Mouse (Mus musculus) central nervous system, embryonic 18 days (tissue): Measurements from ENCODE around the gene Nwd1. TPM values are rescaled to one million over a fixed set of nuclear protein-coding genes. Genes with fewer than 3 reads are reported as not detected.

Experiments
- polyA plus RNA-seq: library from polyadenylated mRNA; depleted of rRNA; stranded (reverse); fragments of >200 nt; gene quantifications from 2 replicates; pipeline ENCODE4 v1.2.3, GENCODE M21; 2012; rRNA removed

Gene Nwd1
- polyA plus RNA-seq: 5.0 and 5.3 TPM in 2 replicates

DNA sequence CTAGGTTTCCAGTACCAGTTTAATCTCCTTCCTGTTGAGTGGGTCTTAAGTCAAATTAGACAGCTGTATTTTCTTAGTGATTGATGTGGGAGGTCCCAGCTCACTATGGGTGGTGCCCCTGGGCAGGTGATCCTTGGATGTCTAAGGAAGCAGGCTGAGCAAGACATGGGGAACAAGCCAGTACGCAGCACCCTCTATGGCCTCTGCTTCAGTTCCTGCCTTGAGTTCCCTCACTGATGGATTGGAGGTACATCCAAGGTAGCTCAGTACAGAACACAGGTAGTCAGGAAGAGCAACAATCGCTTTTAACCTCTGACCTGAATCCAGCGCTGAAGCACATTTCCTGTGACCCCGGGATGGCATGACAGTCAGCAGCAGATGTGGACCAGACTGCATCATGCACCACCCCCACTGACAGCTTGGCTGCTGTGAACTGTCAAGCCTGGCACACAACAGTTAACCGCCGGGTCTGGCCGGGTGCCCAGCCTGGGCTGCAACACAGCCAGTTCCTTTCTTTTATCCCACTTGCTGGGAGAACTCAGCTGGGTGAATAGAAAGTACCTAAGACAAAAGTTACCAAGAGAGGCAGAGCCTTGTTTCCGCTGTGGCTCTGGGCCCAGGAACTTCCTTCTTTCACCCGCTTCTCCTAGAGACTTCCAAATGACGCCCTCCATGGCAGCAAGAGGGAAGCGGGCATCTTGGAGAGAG is at the start of gene Nwd1:
TSS of gene Nwd1 (plus strand) at position 652 of the 708 bp plus-strand sequence.

DNA sequence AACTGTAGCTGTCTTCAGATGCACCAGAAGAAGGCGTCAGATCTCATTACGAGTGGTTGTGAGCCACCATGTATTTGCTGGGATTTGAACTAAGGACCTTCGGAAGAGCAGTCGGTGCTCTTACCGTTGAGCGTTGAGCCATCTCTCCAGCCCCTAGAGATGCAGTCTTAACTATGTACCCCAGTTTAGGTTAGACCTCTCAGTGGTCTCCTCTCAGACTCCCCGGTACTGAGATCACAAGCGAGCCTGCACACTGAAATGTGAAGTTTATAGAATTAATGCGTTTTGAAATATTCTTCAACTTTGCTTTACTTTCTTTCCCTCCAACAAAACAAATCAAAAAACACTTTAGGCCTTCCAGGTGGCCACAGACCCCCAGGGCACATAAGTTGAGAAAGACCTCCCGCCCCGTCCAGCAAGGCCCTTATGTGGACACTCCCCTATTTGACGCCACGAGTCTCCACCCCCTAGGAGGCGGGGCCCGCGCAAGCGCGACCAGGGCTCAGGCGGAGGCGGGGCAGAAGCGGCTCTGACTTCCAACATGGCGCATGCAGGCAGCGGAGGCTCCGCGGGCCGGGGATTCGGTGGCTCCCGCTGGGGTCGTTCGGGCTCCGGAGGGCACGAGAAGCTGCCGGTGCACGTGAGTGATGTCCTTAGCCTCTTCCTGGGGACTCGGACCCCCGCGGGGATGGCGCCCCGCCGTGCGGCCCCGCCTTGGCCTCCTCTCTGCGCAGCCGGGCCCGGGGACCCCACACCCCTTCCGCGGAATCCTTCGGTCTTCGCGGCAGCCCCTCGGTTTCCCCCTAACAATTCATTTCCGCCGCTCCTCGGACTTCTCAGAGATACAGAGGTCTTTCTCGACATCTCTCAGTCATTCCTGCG is 76.5 kb downstream of the Nwd1 start, which contains the start of gene Sin3b:
TSS of gene Sin3b (plus strand) at position 517 of the 882 bp plus-strand sequence.

DNA sequence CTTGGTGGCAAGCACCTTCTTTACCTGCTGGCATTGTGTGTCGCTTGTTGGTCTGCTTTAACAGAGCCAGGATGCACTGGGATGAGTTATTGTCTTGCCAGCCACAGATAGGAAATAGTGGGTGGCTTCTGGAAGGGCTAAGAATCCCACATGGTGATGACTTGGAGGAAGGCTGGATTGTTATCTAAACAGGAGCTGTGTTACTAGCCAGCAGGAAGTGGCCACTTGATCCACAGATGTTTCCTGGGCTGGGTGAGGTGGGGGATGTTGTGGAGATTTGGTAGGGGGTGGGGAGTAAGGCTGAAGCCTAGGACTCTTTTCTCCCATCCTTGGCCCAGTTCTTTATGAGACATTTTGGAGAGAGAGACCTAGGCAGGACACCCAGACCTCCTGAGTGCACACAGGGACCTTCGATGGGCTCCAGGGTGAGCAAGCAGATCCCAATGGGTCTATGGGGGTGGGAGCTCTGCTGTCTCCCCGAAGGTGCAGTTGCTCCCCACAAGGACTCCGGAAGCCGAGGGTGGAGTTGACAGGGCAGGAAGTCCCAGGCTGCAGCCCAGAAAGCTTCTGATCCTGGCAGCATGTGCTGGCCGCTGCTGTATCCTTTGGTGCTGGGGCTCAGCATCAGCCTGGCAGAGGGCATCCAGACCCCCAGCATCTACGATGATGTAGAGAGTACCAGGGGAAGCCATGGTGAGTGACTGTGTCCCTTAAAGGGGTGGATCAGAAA is 115.0 kb downstream of the Nwd1 start, which contains the start of gene F2rl3:
TSS of gene F2rl3 (plus strand) at position 559 of the 730 bp plus-strand sequence.

Other genes starting within 250 kb of the Nwd1 start
- gene Eps15l1, start 225.3 kb upstream of the Nwd1 start, polyA plus RNA-seq: 79.9 and 81.8 TPM in 2 replicates
- 0.36 and 0.96 TPM in 2 replicates for gene Calr3, start 202.8 kb upstream of the Nwd1 start, polyA plus RNA-seq
- 16.8 and 17.8 TPM in 2 replicates for gene 1700030K09Rik, start 202.8 kb upstream of the Nwd1 start, polyA plus RNA-seq
- 40.9 and 55.9 TPM in 2 replicates for gene Cherp, start 171.5 kb upstream of the Nwd1 start, polyA plus RNA-seq
- gene Slc35e1, start 154.1 kb upstream of the Nwd1 start, polyA plus RNA-seq: 27.6 and 29.9 TPM in 2 replicates
- 12.7 and 13.1 TPM in 2 replicates for gene Med26, start 98.4 kb upstream of the Nwd1 start, polyA plus RNA-seq
- 92.9 and 98.5 TPM in 2 replicates for gene Smim7, start 75.6 kb upstream of the Nwd1 start, polyA plus RNA-seq
- gene Tmem38a, start 74.7 kb upstream of the Nwd1 start, polyA plus RNA-seq: 35.7 and 43.0 TPM in 2 replicates
- gene Sin3b, start 76.6 kb downstream of the Nwd1 start, polyA plus RNA-seq: 186 and 188 TPM in 2 replicates
- 0.48 and 0.63 TPM in 2 replicates for gene F2rl3, start 115.2 kb downstream of the Nwd1 start, polyA plus RNA-seq